Mouse (Mus musculus) megakaryocyte-erythroid progenitor cell, adult 5 weeks (primary cell): ENCODE data around the gene Lime1. TPM values are rescaled to one million over a fixed set of nuclear protein-coding genes. Genes with fewer than 3 reads are reported as not detected.

ENCODE experiments used
- polyA plus RNA-seq: library from polyadenylated mRNA; stranded (reverse); fragments of >175 nt; gene quantifications from 2 replicates; pipeline ENCODE4 v1.2.3, GENCODE M21; 2012

The Lime1 gene
- polyA plus RNA-seq = 48.6 and 51.5 TPM in 2 replicates

GRCm38 (mm10) chr2:181379778-181380177 is at the start of gene Lime1:
TSS of gene Lime1 (plus strand) at chr2:181380078.

GRCm38 (mm10) chr2:181364860-181365596 is 14.8 kb upstream of the Lime1 start, which contains the start of the genes Zgpat and Arfrp1:
TSS of gene Zgpat (plus strand) at chr2:181364928.
TSS of gene Arfrp1 (minus strand) at chr2:181365404.

Other genes starting within 250 kb of the Lime1 start
- gene Kcnq2, start 244.8 kb upstream of the Lime1 start, polyA plus RNA-seq = 0.02 TPM in 1 of 2 replicates, not detected in the other
- not detected in 2 replicates for gene Eef1a2, start 223.1 kb upstream of the Lime1 start, polyA plus RNA-seq
- 186 and 195 TPM in 2 replicates for gene Ppdpf, start 192.8 kb upstream of the Lime1 start, polyA plus RNA-seq
- not detected in 2 replicates for gene Ptk6, start 177.3 kb upstream of the Lime1 start, polyA plus RNA-seq
- 0.09 TPM in 1 of 2 replicates, not detected in the other for gene Srms, start 166.9 kb upstream of the Lime1 start, polyA plus RNA-seq
- gene Fndc11, start 160.1 kb upstream of the Lime1 start, polyA plus RNA-seq = 0.21 TPM in 1 of 2 replicates, not detected in the other
- gene Helz2, start 138.1 kb upstream of the Lime1 start, polyA plus RNA-seq = 8.9 and 9.5 TPM in 2 replicates
- 10.7 and 12.8 TPM in 2 replicates for gene Gmeb2, start 92.0 kb upstream of the Lime1 start, polyA plus RNA-seq
- not detected in 2 replicates for gene Stmn3, start 65.6 kb upstream of the Lime1 start, polyA plus RNA-seq
- 18.5 and 21.3 TPM in 2 replicates for gene Rtel1, start 60.3 kb upstream of the Lime1 start, polyA plus RNA-seq
- 32.0 and 40.5 TPM in 2 replicates for gene Zgpat, start 15.2 kb upstream of the Lime1 start, polyA plus RNA-seq
- gene Arfrp1, start 14.7 kb upstream of the Lime1 start, polyA plus RNA-seq = 16.0 and 20.7 TPM in 2 replicates
- 1.3 and 2.0 TPM in 2 replicates for gene Zbtb46, start 79.3 kb downstream of the Lime1 start, polyA plus RNA-seq
- gene Abhd16b, start 113.1 kb downstream of the Lime1 start, polyA plus RNA-seq = 0.03 and 0.05 TPM in 2 replicates
- gene Tpd52l2, start 117.1 kb downstream of the Lime1 start, polyA plus RNA-seq = 51.1 and 51.3 TPM in 2 replicates
- 27.2 and 29.7 TPM in 2 replicates for gene Dnajc5, start 140.4 kb downstream of the Lime1 start, polyA plus RNA-seq
- gene Uckl1, start 204.8 kb downstream of the Lime1 start, polyA plus RNA-seq = 68.5 and 70.4 TPM in 2 replicates
- gene Prpf6, start 211.8 kb downstream of the Lime1 start, polyA plus RNA-seq = 14.2 and 19.5 TPM in 2 replicates
- 83.7 and 124 TPM in 2 replicates for gene Zfp512b, start 212.7 kb downstream of the Lime1 start, polyA plus RNA-seq
- 6.1 and 6.3 TPM in 2 replicates for gene Samd10, start 219.1 kb downstream of the Lime1 start, polyA plus RNA-seq